Mouse (Mus musculus) CD4-positive helper T cell, adult 2 months (primary cell): ENCODE measurements around the gene Psg16.
"Not testable (repeated sequence)": the region's sequence is repeated elsewhere in the genome, so short reads cannot be mapped to it uniquely, and the experiment has no call there.

Experiments
- DNase-seq: peaks from one replicate; pipeline ENCODE4 v3.0.0-alpha.2; 2012; ENCODE audit warnings: low read depth, missing footprints, low spot score

Psg16 gene

GRCm38 (mm10) chr7:17090058-17090585, 16.3 kb downstream of the Psg16 start:
- DNase-seq = no peak

GRCm38 (mm10) chr7:17091280-17091679, 17.4 kb downstream of the Psg16 start:
- DNase-seq = peak; percentile 19

- DNase-seq = not testable (repeated sequence)
Measured at GRCm38 (mm10) chr7:17101631-17102030, 27.8 kb downstream of the Psg16 start.

GRCm38 (mm10) chr7:17135307-17135706, 61.5 kb downstream of the Psg16 start:
- no peak for DNase-seq

- DNase-seq = no peak
Measured at GRCm38 (mm10) chr7:17149931-17150330, 76.1 kb downstream of the Psg16 start, which contains the start of gene Ceacam3. TSS of gene Ceacam3 (plus strand) at chr7:17150282.

- DNase-seq = peak; percentile 42
Measured at GRCm38 (mm10) chr7:17155634-17156033, 81.8 kb downstream of the Psg16 start.

- DNase-seq = no peak
Measured at GRCm38 (mm10) chr7:17156885-17157677, 83.2 kb downstream of the Psg16 start.

GRCm38 (mm10) chr7:17159011-17159410, 85.2 kb downstream of the Psg16 start:
- DNase-seq = no peak

GRCm38 (mm10) chr7:17171827-17172226, 98.0 kb downstream of the Psg16 start:
- no peak for DNase-seq
